ENCODE assay signal across 21 mouse cellular contexts in the genomic region with DNA sequence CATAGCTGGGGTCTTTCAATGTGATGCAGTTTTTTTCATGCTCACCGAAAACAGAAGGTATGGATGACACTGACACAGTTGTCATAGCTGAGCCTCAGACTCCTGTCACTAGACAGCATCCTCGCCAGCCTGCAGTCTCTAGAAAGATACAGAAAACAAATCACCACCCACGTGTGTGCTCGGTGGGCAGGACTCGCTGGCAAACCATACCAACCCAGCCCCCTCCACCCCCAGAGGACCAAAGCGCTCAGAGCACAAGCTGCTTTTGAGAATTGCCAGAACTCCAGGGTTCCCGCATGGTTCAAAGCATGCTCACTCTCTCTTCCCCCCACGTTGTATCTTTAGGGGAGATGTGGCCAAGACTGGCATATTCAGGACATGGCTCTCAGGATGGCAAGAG. TPM values are rescaled to one million over a fixed set of nuclear protein-coding genes. Genes with fewer than 3 reads are reported as not detected.
DNase-seq lines count a peak whose midpoint lies in the region; ATAC-seq lines count a peak whose summit lies in the region.
"Had no signal": no experiment of that assay in that cellular context is flagged by ENCODE, and none has a peak within 500 bp of the region (broad histone marks: within the 10 kb centered on the region; RNA-seq: fewer than 3 reads in every experiment).

No protein-coding gene starts in this region.

- peaks cover 17 to 30% of the 10 kb centered on the region in 2 experiments for H3K4me1 ChIP-seq in heart, embryonic 14.5 days (ENCODE audit: control insufficient read depth in 2 of 2, insufficient read depth in 2 of 2, low read length in 2 of 2)
- H3K4me1 ChIP-seq in liver, embryonic 12.5 days, result peaks cover 6% of the 10 kb centered on the region; the same call in 1 of the 2 replicates

- no peaks in the 10 kb centered on the region for H3K27me3 ChIP-seq in heart, embryonic 14.5 days (ENCODE audit: control insufficient read depth, insufficient read depth, low read length)
- peaks cover 24% of the 10 kb centered on the region for H3K27me3 ChIP-seq in liver, embryonic 12.5 days (replicated peaks)
- H3K27me3 ChIP-seq: CH12.LX had no signal

- 32% methylated on average over 8 of the region's 8 CpGs for WGBS in heart, embryonic 14.5 days
- WGBS in liver, embryonic 12.5 days (ENCODE audit: insufficient replicate concordance), result 53% methylated on average over 8 of the region's 8 CpGs

- H3K4me2 ChIP-seq in heart, embryonic 14.5 days (ENCODE audit: low read length), result peak overlapping the region; percentile 16; the same call in 1 of the 2 replicates
- H3K4me2 ChIP-seq in liver, embryonic 12.5 days, result no peak overlapping the region
- H3K4me2 ChIP-seq: liver, embryonic 11.5 days; midbrain, embryonic 11.5 days had no signal

- H3K9ac ChIP-seq in heart, embryonic 14.5 days (ENCODE audit: low read length), result no peak overlapping the region; the same call in 1 of the 2 replicates
- no peak overlapping the region for H3K9ac ChIP-seq in liver, embryonic 12.5 days

- intact Hi-C loops in heart, postnatal 25 days (cut with DNase I), result loop anchor here (5.0 kb wide), 1 partner anchor 34 kb away; no protein-coding TSS in a partner anchor
- intact Hi-C loops in left cerebral cortex, postnatal 36 days (cut with DNase I), result no loop called here

- ATAC-seq in heart, embryonic 14.5 days (ENCODE audit: insufficient number of reproducible peaks, insufficient read depth, low FRiP score, low read depth), result no peak
- no peak for ATAC-seq in liver, embryonic 12.5 days
- ATAC-seq: intestine, embryonic 16.5 days; Patski had no signal

- no peak for DNase-seq in heart, postnatal 25 days (ENCODE audit: low spot score)
- DNase-seq in frontal cortex, postnatal 10 days (ENCODE audit: low spot score in 2 of 2), result peak; percentile 53 to 70
- peak; percentile 79 to 83 for DNase-seq in layer of hippocampus, adult 8-10 months (ENCODE audit: low spot score in 2 of 2)
- peak; percentile 62 to 68 for DNase-seq in left cerebral cortex, postnatal 36 days (ENCODE audit: low spot score in 2 of 2)
- DNase-seq in kidney, postnatal 25 days, result no peak
- no peak for DNase-seq in kidney, postnatal 4 days
- DNase-seq: cerebellum, postnatal 25 days; kidney, postnatal 36 days; lung, postnatal 10 days; thymus, adult 2 months had no signal

- H3K36me3 ChIP-seq in heart, embryonic 14.5 days (ENCODE audit: control insufficient read depth, insufficient read depth, low read length), result no peaks in the 10 kb centered on the region
- H3K36me3 ChIP-seq in liver, embryonic 12.5 days, result no peaks in the 10 kb centered on the region

- H3K27ac ChIP-seq in heart, embryonic 14.5 days (replicated peaks in 1 of 2; ENCODE audit: control insufficient read depth in 1 of 2, insufficient read depth in 1 of 2, low read depth in 2 of 2, low read length in 2 of 2), result no peak overlapping the region
- H3K27ac ChIP-seq in liver, embryonic 12.5 days, result no peak overlapping the region

- H3K4me3 ChIP-seq in heart, embryonic 14.5 days (ENCODE audit: control insufficient read depth in 1 of 2, insufficient read depth in 1 of 2, low read depth in 1 of 2, low read length in 2 of 2), result no peak overlapping the region
- no peak overlapping the region for H3K4me3 ChIP-seq in liver, embryonic 12.5 days

- H3K9me3 ChIP-seq in heart, embryonic 14.5 days (ENCODE audit: control insufficient read depth, low read length), result no peaks in the 10 kb centered on the region
- H3K9me3 ChIP-seq in liver, embryonic 12.5 days (replicated peaks), result no peaks in the 10 kb centered on the region

RNA-seq across cellular contexts. Expression of a gene that starts 2.6 kb away (rescaled TPM):
- 13.3 and 17.7 TPM in 2 replicates for polyA plus RNA-seq in heart, embryonic 14.5 days (2014; fragmentation: Nextera tagmentation; extraction: Ambion mirVana)
- total RNA-seq in heart, postnatal 25 days (2021), result 1 to 10 TPM; 5.1 to 6.6 TPM
- 100 to 1,000 TPM in 1 of 4 experiments, 10 to 100 TPM in 3; 72.2 to 102 (median 84.2) TPM for total RNA-seq in layer of hippocampus, adult 8-10 months (2022)
- 10 to 100 TPM; 60.6 to 91.1 TPM for total RNA-seq in left cerebral cortex, postnatal 36 days (2021)
- 2.4 TPM in 2 replicates for polyA plus RNA-seq in liver, embryonic 12.5 days (2016; fragmentation: Nextera tagmentation; extraction: Ambion mirVana)
- total RNA-seq: CH12.LX had no signal
- polyA plus RNA-seq: Patski had no signal

RNA-seq across cellular contexts. Expression of a gene that starts 51.7 kb away (rescaled TPM):
- polyA plus RNA-seq in heart, embryonic 14.5 days (2014; fragmentation: Nextera tagmentation; extraction: Ambion mirVana), result not detected in 2 replicates
- total RNA-seq in heart, postnatal 25 days (2021), result not detected
- not detected for total RNA-seq in layer of hippocampus, adult 8-10 months (2022)
- total RNA-seq in left cerebral cortex, postnatal 36 days (2021), result not detected
- polyA plus RNA-seq in liver, embryonic 12.5 days (2016; fragmentation: Nextera tagmentation; extraction: Ambion mirVana), result not detected in 2 replicates
- total RNA-seq: adrenal gland, adult 18-20 months; CH12.LX; hematopoietic stem cell, adult 5-6 weeks had no signal
- polyA plus RNA-seq: embryonic facial prominence, embryonic 14.5 days; intestine, embryonic 16.5 days; liver, embryonic 11.5 days; midbrain, embryonic 11.5 days; Patski; spleen, adult 2 months had no signal

Comparison
In these comparisons a context has a peak if more than half of its experiments do, and no peak if none do; other contexts are left out.
1. DNase-seq: peak in frontal cortex, postnatal 10 days (2 of 2), layer of hippocampus, adult 8-10 months (2 of 2) and left cerebral cortex, postnatal 36 days (2 of 2); none in heart, postnatal 25 days (single experiment), kidney, postnatal 25 days (0 of 2) and kidney, postnatal 4 days (0 of 2).
2. RNA of a gene that starts 2.6 kb away (total RNA-seq): 60.6 to 91.1 TPM in left cerebral cortex, postnatal 36 days and 72.2 to 102 TPM in layer of hippocampus, adult 8-10 months; 5.1 to 6.6 TPM in heart, postnatal 25 days; every median in the first group is over 4 times any median in the second.